Mouse (Mus musculus): ENCODE results near the gene Cnih3. TPM values are rescaled to one million over a fixed set of nuclear protein-coding genes. Genes with fewer than 3 reads are reported as not detected.

Cnih3 gene
- polyA plus RNA-seq, 1 experiment from 2014 or later: 0.33 TPM

- H3K27ac ChIP-seq: no peak overlapping the region
- no peak for DNase-seq (ENCODE audit: low spot score)
- no peaks in the 10 kb centered on the region for H3K36me3 ChIP-seq
- H3K4me3 ChIP-seq: no peak overlapping the region
- H3K4me1 ChIP-seq: peaks cover 18% of the 10 kb centered on the region
- no peaks in the 10 kb centered on the region for H3K27me3 ChIP-seq (ENCODE audit: low read depth, poor library complexity, severe bottlenecking)
- no peaks in the 10 kb centered on the region for H3K9me3 ChIP-seq (replicated peaks)
- WGBS: 88% methylated on average over 6 of the region's 6 CpGs
These were observed 114.9 kb downstream of the Cnih3 start for GRCm38 (mm10) chr1:181467321-181467670.

- no peaks in the 10 kb centered on the region for H3K9me3 ChIP-seq (replicated peaks)
- H3K27me3 ChIP-seq (ENCODE audit: low read depth, poor library complexity, severe bottlenecking): no peaks in the 10 kb centered on the region
- H3K4me3 ChIP-seq: no peak overlapping the region
- DNase-seq (ENCODE audit: low spot score): no peak
- no peaks in the 10 kb centered on the region for H3K36me3 ChIP-seq
- peaks cover 12% of the 10 kb centered on the region for H3K4me1 ChIP-seq
- 78% methylated on average over 8 of the region's 8 CpGs for WGBS
- no peak overlapping the region for H3K27ac ChIP-seq
These were observed 117.0 kb downstream of the Cnih3 start for GRCm38 (mm10) chr1:181469415-181469814.

GRCm38 (mm10) chr1:181476141-181476540 is 123.7 kb downstream of the Cnih3 start:
- Histone ChIP-seq H3K4me1 (no peaks in the 10 kb centered on the region), H3K9me3 (replicated peaks) (no peaks in the 10 kb centered on the region), H3K27ac (no peak overlapping the region), H3K36me3 (no peaks in the 10 kb centered on the region), H3K27me3 (ENCODE audit: low read depth, poor library complexity, severe bottlenecking) (no peaks in the 10 kb centered on the region), H3K4me3 (no peak overlapping the region)
- no peak for DNase-seq (ENCODE audit: low spot score)
- 86% methylated on average over 8 of the region's 8 CpGs for WGBS

GRCm38 (mm10) chr1:181476557-181476956 is 124.1 kb downstream of the Cnih3 start:
- no peaks in the 10 kb centered on the region for H3K4me1 ChIP-seq
- WGBS: 76% methylated on average over 6 of the region's 6 CpGs
- no peaks in the 10 kb centered on the region for H3K27me3 ChIP-seq (ENCODE audit: low read depth, poor library complexity, severe bottlenecking)
- no peak overlapping the region for H3K27ac ChIP-seq
- H3K9me3 ChIP-seq (replicated peaks): no peaks in the 10 kb centered on the region
- H3K36me3 ChIP-seq: no peaks in the 10 kb centered on the region
- no peak overlapping the region for H3K4me3 ChIP-seq
- DNase-seq (ENCODE audit: low spot score): no peak

- H3K4me1 ChIP-seq: peaks cover 12% of the 10 kb centered on the region
- no peak for DNase-seq (ENCODE audit: low spot score)
- H3K9me3 ChIP-seq (replicated peaks): no peaks in the 10 kb centered on the region
- H3K27me3 ChIP-seq (ENCODE audit: low read depth, poor library complexity, severe bottlenecking): no peaks in the 10 kb centered on the region
- H3K36me3 ChIP-seq: no peaks in the 10 kb centered on the region
- no peak overlapping the region for H3K4me3 ChIP-seq
- 90% methylated on average over 5 of the region's 5 CpGs for WGBS
- no peak overlapping the region for H3K27ac ChIP-seq
These were observed 132.3 kb downstream of the Cnih3 start for GRCm38 (mm10) chr1:181484696-181485095.

- no peak overlapping the region for H3K4me3 ChIP-seq
- DNase-seq (ENCODE audit: low spot score): no peak
- no peaks in the 10 kb centered on the region for H3K4me1 ChIP-seq
- H3K36me3 ChIP-seq: no peaks in the 10 kb centered on the region
- H3K27ac ChIP-seq: no peak overlapping the region
- WGBS: 95% methylated on average over 2 of the region's 2 CpGs
- no peaks in the 10 kb centered on the region for H3K27me3 ChIP-seq (ENCODE audit: low read depth, poor library complexity, severe bottlenecking)
- H3K9me3 ChIP-seq (replicated peaks): no peaks in the 10 kb centered on the region
These were observed 151.0 kb downstream of the Cnih3 start for GRCm38 (mm10) chr1:181503471-181503870.

- Histone ChIP-seq H3K9me3 (replicated peaks) (no peaks in the 10 kb centered on the region), H3K27me3 (ENCODE audit: low read depth, poor library complexity, severe bottlenecking) (no peaks in the 10 kb centered on the region), H3K4me1 (peaks cover 3% of the 10 kb centered on the region), H3K36me3 (no peaks in the 10 kb centered on the region), H3K27ac (no peak overlapping the region), H3K4me3 (no peak overlapping the region)
- no peak for DNase-seq (ENCODE audit: low spot score)
- WGBS: 74% methylated on average over 8 of the region's 8 CpGs
These were observed 152.9 kb downstream of the Cnih3 start for GRCm38 (mm10) chr1:181505367-181505766.

Other genes with a start within 250 kb of the Cnih3 start
- 44.7 and 49.2 TPM in 2 replicates for gene Nvl, start 208.4 kb upstream of the Cnih3 start, polyA plus RNA-seq (2016; fragmentation: Nextera tagmentation; extraction: Ambion mirVana)
- 111 and 119 TPM in 2 replicates for gene Cnih4, start 207.9 kb upstream of the Cnih3 start, polyA plus RNA-seq (2016; fragmentation: Nextera tagmentation; extraction: Ambion mirVana)
- 25.0 and 27.7 TPM in 2 replicates for gene Wdr26, start 140.6 kb upstream of the Cnih3 start, polyA plus RNA-seq (2016; fragmentation: Nextera tagmentation; extraction: Ambion mirVana)
- not detected in 2 replicates for gene Ccdc121, start 158.8 kb downstream of the Cnih3 start, polyA plus RNA-seq (2016; fragmentation: Nextera tagmentation; extraction: Ambion mirVana)
- 1.7 TPM in 2 replicates for gene Dnah14, start 223.9 kb downstream of the Cnih3 start, polyA plus RNA-seq (2016; fragmentation: Nextera tagmentation; extraction: Ambion mirVana)